Mouse (Mus musculus) central nervous system, embryonic 18 days (tissue): ENCODE measurements around the gene Lingo4. TPM values are rescaled to one million over a fixed set of nuclear protein-coding genes. Genes with fewer than 3 reads are reported as not detected.

Experiments used
- polyA plus RNA-seq: library from polyadenylated mRNA; depleted of rRNA; stranded (reverse); fragments of >200 nt; gene quantifications from 2 replicates; pipeline ENCODE4 v1.2.3, GENCODE M21; 2012; rRNA removed

Gene Lingo4
- 0.62 and 0.68 TPM in 2 replicates for polyA plus RNA-seq

DNA sequence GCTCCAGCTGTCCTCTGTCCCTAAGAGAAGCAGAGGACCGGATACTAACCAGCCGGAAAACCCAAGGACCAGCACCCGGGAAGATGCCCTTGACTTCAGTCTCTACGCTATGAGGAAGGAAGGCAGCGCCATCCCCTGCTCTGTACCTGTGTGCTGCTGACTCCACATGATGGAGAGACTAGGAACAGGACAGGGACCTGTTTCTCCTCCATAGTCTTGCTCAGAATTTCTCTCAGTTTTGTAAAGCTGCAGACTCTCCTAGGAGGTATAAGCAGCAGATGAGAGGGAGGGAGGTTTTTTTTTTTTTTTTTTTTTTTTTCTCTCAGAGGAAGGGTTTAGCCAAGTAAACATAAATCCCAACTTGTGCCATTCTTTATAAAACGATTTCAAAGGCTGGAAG, at the start of gene Lingo4:
Gene Lingo4, plus strand, starts transcription at position 301 of the 400 bp plus-strand sequence.

GRCm38 (mm10) chr3:94362138-94362537, 36.2 kb upstream of the Lingo4 start, which contains the start of gene C2cd4d:
Gene C2cd4d, plus strand, starts transcription at chr3:94362438.

GRCm38 (mm10) chr3:94372641-94373040, 25.7 kb upstream of the Lingo4 start, which contains the start of gene Rorc:
Gene Rorc, plus strand, starts transcription at chr3:94372794.

DNA sequence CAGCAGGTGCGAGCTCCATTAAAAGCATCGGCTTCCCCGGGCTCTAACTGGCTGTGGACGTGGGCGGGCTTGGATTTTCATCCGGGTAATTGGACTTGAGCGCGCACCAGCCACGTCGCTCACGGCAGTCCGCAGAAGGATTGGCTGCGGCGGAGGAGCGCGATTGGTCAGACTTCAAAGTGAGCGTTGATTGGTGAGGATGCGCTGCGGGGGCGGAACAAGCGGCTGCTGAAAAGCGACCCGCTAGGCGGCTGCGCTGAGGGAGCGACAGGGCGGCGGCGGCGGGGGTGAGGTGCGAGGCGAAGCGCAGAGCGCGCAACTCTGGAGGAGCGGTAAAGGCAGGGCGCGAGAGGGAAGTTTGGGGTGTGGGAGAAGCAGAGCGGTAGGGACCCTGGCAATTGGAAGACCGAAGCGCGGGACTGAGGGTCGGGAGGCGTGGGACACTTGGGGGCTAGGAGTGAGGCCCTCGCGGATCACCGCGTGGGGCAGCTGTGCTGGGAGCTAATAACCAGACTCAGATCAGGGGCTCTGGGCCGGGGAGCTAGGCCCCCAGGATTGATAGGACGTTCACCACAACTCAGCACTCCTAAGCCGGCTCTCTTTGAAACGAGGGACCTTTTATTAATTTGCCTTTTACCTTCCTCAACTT, 14.8 kb downstream of the Lingo4 start, which contains the start of gene Tdrkh:
Gene Tdrkh, plus strand, starts transcription at position 243 of the 649 bp plus-strand sequence.

GRCm38 (mm10) chr3:94442951-94443596, 44.8 kb downstream of the Lingo4 start, which contains the start of gene Mrpl9:
Gene Mrpl9, plus strand, starts transcription at chr3:94443318.

GRCm38 (mm10) chr3:94443597-94443964, 45.3 kb downstream of the Lingo4 start, which contains the start of gene Oaz3:
Gene Oaz3, minus strand, starts transcription at chr3:94443915.

Other genes starting within 250 kb of the Lingo4 start
- gene Gm10696, start 220.3 kb upstream of the Lingo4 start, polyA plus RNA-seq, result not detected in 2 replicates
- not detected in 2 replicates for gene Gm5286, start 201.8 kb upstream of the Lingo4 start, polyA plus RNA-seq
- gene Gm4778, start 134.5 kb upstream of the Lingo4 start, polyA plus RNA-seq, result not detected in 2 replicates
- gene Them4, start 88.4 kb upstream of the Lingo4 start, polyA plus RNA-seq, result 32.9 and 34.5 TPM in 2 replicates
- gene Them5, start 56.4 kb upstream of the Lingo4 start, polyA plus RNA-seq, result 0.08 and 0.12 TPM in 2 replicates
- 1.1 and 1.2 TPM in 2 replicates for gene C2cd4d, start 36.1 kb upstream of the Lingo4 start, polyA plus RNA-seq
- 0.34 and 0.45 TPM in 2 replicates for gene Rorc, start 25.7 kb upstream of the Lingo4 start, polyA plus RNA-seq
- gene Tdrkh, start 14.8 kb downstream of the Lingo4 start, polyA plus RNA-seq, result 20.1 and 20.7 TPM in 2 replicates
- 53.2 and 57.8 TPM in 2 replicates for gene Mrpl9, start 44.8 kb downstream of the Lingo4 start, polyA plus RNA-seq
- 0.31 and 0.45 TPM in 2 replicates for gene Oaz3, start 45.4 kb downstream of the Lingo4 start, polyA plus RNA-seq
- 390 and 524 TPM in 2 replicates for gene Celf3, start 79.8 kb downstream of the Lingo4 start, polyA plus RNA-seq
- 6.3 and 6.6 TPM in 2 replicates for gene Riiad1, start 81.8 kb downstream of the Lingo4 start, polyA plus RNA-seq
- 43.1 and 46.0 TPM in 2 replicates for gene Snx27, start 184.2 kb downstream of the Lingo4 start, polyA plus RNA-seq
- not detected in 2 replicates for gene Gm10972, start 244.6 kb downstream of the Lingo4 start, polyA plus RNA-seq